ENCODE assay signal across 32 mouse cellular contexts in the genomic region with DNA sequence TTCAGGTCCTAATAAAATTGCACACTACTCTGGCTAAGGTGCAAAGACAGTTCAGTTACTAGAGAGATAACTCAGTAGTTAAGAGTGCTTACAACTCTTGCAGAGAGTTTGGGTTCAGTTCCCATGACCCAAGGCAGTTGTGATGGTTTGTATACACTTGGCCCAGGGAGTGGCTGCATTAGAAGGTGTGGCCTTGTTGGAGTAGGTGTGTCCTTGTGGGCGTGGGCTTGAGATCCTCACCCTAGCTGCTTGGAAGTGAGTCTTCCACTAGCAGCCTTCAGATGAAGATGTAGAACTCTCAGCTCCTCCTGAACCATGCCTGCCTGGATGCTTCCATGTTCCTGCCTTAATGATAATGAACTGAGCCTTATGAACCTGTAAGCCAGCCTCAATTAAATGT. TPM values are rescaled to one million over a fixed set of nuclear protein-coding genes. Genes with fewer than 3 reads are reported as not detected.
DNase-seq lines count a peak whose midpoint lies in the region; ATAC-seq lines count a peak whose summit lies in the region.
"Had no signal": no experiment of that assay in that cellular context is flagged by ENCODE, and none has a peak within 500 bp of the region (broad histone marks: within the 10 kb centered on the region; RNA-seq: fewer than 3 reads in every experiment).

No protein-coding gene starts in this region.

- no peak overlapping the region for H3K4me3 ChIP-seq in liver, embryonic 11.5 days (ENCODE audit: low read depth, low read length)
- peak overlapping the region; percentile 17 for H3K4me3 ChIP-seq in liver, embryonic 16.5 days (ENCODE audit: low read depth, low read length)
- H3K4me3 ChIP-seq in forebrain, embryonic 11.5 days (ENCODE audit: low read depth, low read length), result no peak overlapping the region
- H3K4me3 ChIP-seq: embryonic facial prominence, embryonic 13.5 days; heart, embryonic 15.5 days; intestine, embryonic 15.5 days; layer of hippocampus, adult 2 months; limb, embryonic 13.5 days; megakaryocyte, embryonic 14.5 days; neural tube, embryonic 12.5 days had no signal

- H3K4me2 ChIP-seq in liver, embryonic 11.5 days, result no peak overlapping the region
- peak overlapping the region; percentile 48; the same call in 1 of the 2 replicates for H3K4me2 ChIP-seq in liver, embryonic 16.5 days (ENCODE audit: low read depth, low read length)
- no peak overlapping the region for H3K4me2 ChIP-seq in forebrain, embryonic 11.5 days (ENCODE audit: low read depth, low read length, severe bottlenecking)
- H3K4me2 ChIP-seq: embryonic facial prominence, embryonic 13.5 days; heart, embryonic 15.5 days; hindbrain, embryonic 14.5 days; intestine, embryonic 15.5 days; limb, embryonic 13.5 days; lung, embryonic 14.5 days; neural tube, embryonic 12.5 days had no signal

- H3K9me3 ChIP-seq in liver, embryonic 11.5 days (ENCODE audit: control insufficient read depth, low read length), result no peaks in the 10 kb centered on the region
- H3K9me3 ChIP-seq in liver, embryonic 16.5 days (replicated peaks; ENCODE audit: control insufficient read depth, low read length), result no peaks in the 10 kb centered on the region
- H3K9me3 ChIP-seq in forebrain, embryonic 11.5 days (ENCODE audit: control insufficient read depth, low read length), result no peaks in the 10 kb centered on the region
- H3K9me3 ChIP-seq: embryonic facial prominence, embryonic 13.5 days; heart, embryonic 15.5 days; intestine, embryonic 15.5 days; limb, embryonic 13.5 days; neural tube, embryonic 12.5 days had no signal

- peaks cover 3% of the 10 kb centered on the region; the same call in 1 of the 2 replicates for H3K4me1 ChIP-seq in liver, embryonic 11.5 days (replicated peaks; ENCODE audit: control insufficient read depth, insufficient read depth, low read length)
- H3K4me1 ChIP-seq in liver, embryonic 16.5 days (ENCODE audit: control insufficient read depth, low read depth, low read length), result peaks cover 5% of the 10 kb centered on the region
- no peaks in the 10 kb centered on the region for H3K4me1 ChIP-seq in forebrain, embryonic 11.5 days (replicated peaks; ENCODE audit: control insufficient read depth, insufficient read depth, low read length)
- H3K4me1 ChIP-seq: embryonic facial prominence, embryonic 13.5 days; heart, embryonic 15.5 days; intestine, embryonic 15.5 days; neural tube, embryonic 12.5 days had no signal

- 46% methylated on average over 1 of the region's 1 CpGs for WGBS in liver, embryonic 11.5 days
- 31% methylated on average over 1 of the region's 1 CpGs for WGBS in liver, embryonic 16.5 days (ENCODE audit: insufficient replicate concordance)
- WGBS in forebrain, embryonic 11.5 days, result 71% methylated on average over 1 of the region's 1 CpGs

- H3K27me3 ChIP-seq in liver, embryonic 11.5 days (replicated peaks; ENCODE audit: control insufficient read depth, insufficient read depth, low read length), result no peaks in the 10 kb centered on the region; the same call in 1 of the 2 replicates
- H3K27me3 ChIP-seq in liver, embryonic 16.5 days (ENCODE audit: control insufficient read depth, insufficient read depth, low read depth, low read length), result no peaks in the 10 kb centered on the region
- H3K27me3 ChIP-seq in forebrain, embryonic 11.5 days (ENCODE audit: control insufficient read depth, insufficient read depth, low read length), result peaks cover 2% of the 10 kb centered on the region; the same call in 1 of the 2 replicates
- H3K27me3 ChIP-seq: heart, embryonic 15.5 days; intestine, embryonic 15.5 days; neural tube, embryonic 12.5 days had no signal

- H3K9ac ChIP-seq in liver, embryonic 11.5 days (ENCODE audit: low read depth, low read length), result no peak overlapping the region
- H3K9ac ChIP-seq in liver, embryonic 16.5 days (ENCODE audit: low read depth, low read length), result no peak overlapping the region
- no peak overlapping the region for H3K9ac ChIP-seq in forebrain, embryonic 11.5 days (ENCODE audit: low read length)
- H3K9ac ChIP-seq: embryonic facial prominence, embryonic 13.5 days; heart, embryonic 15.5 days; hindbrain, embryonic 14.5 days; intestine, embryonic 15.5 days; limb, embryonic 13.5 days; lung, embryonic 14.5 days; neural tube, embryonic 12.5 days had no signal

- no peak overlapping the region for H3K27ac ChIP-seq in liver, embryonic 11.5 days (ENCODE audit: low read depth, low read length)
- H3K27ac ChIP-seq in liver, embryonic 16.5 days (ENCODE audit: low read length), result 0 out of 2 replicates have a peak overlapping the region, but pooled peaks have one; percentile 24
- H3K27ac ChIP-seq in forebrain, embryonic 11.5 days (ENCODE audit: low read depth, low read length), result no peak overlapping the region
- H3K27ac ChIP-seq: embryonic facial prominence, embryonic 13.5 days; heart, embryonic 15.5 days; hindbrain, embryonic 14.5 days; intestine, embryonic 15.5 days; layer of hippocampus, adult 2 months; limb, embryonic 13.5 days; neural tube, embryonic 12.5 days had no signal

- ATAC-seq in liver, embryonic 11.5 days (replicated peaks; ENCODE audit: low FRiP score), result no peak
- peak; percentile 50 for ATAC-seq in erythroid progenitor cell, adult 5-6 weeks (replicated peaks; ENCODE audit: low FRiP score, poor library complexity, severe bottlenecking)
- 0 out of 2 replicates have a peak, but pooled peaks have one; percentile 15 for ATAC-seq in liver, embryonic 16.5 days (ENCODE audit: low read depth)
- no peak for ATAC-seq in forebrain, embryonic 11.5 days (replicated peaks; ENCODE audit: low FRiP score)
- ATAC-seq: activated CD4-positive, CD25-positive, alpha-beta regulatory T cell, adult 4 months; forebrain, embryonic 16.5 days; intestine, embryonic 15.5 days; Patski had no signal

- peak; percentile 71 for DNase-seq in liver
- DNase-seq in liver, embryonic 11.5 days (ENCODE audit: low spot score), result no peak
- DNase-seq in R1 (ENCODE audit: low read depth, low spot score), result peak; percentile 59
- no peak for DNase-seq in gastrocnemius, postnatal 25 days
- DNase-seq in forebrain, embryonic 11.5 days (ENCODE audit: low spot score), result no peak
- DNase-seq in layer of hippocampus, adult 11-12 months (ENCODE audit: low spot score), result no peak
- DNase-seq: adrenal gland, adult 8-10 months; B cell, adult 2 months; cerebellum, adult 8-10 months; cerebellum, postnatal 36 days; embryo, embryonic 11 days; gastrocnemius, postnatal 36 days; heart, postnatal 36 days; kidney, adult 8-10 months; kidney, postnatal 10 days; lung, embryonic 14.5 days; lung, postnatal 36 days; midbrain, embryonic 14.5 days; right cerebral cortex, postnatal 14 days had no signal

- no peaks in the 10 kb centered on the region for H3K36me3 ChIP-seq in liver, embryonic 11.5 days (ENCODE audit: control insufficient read depth, insufficient read depth, low read length)
- no peaks in the 10 kb centered on the region for H3K36me3 ChIP-seq in liver, embryonic 16.5 days (ENCODE audit: control insufficient read depth, insufficient read depth)
- H3K36me3 ChIP-seq in forebrain, embryonic 11.5 days (ENCODE audit: control insufficient read depth, insufficient read depth, low read length), result no peaks in the 10 kb centered on the region
- H3K36me3 ChIP-seq: embryonic facial prominence, embryonic 13.5 days; heart, embryonic 15.5 days; intestine, embryonic 15.5 days; limb, embryonic 13.5 days; neural tube, embryonic 12.5 days had no signal

RNA-seq across cellular contexts. Expression of gene Phf8, which starts 2.3 kb away (rescaled TPM):
- polyA plus RNA-seq in liver, embryonic 11.5 days (2014; fragmentation: Nextera tagmentation; extraction: Ambion mirVana), result 10.8 and 14.2 TPM in 2 replicates
- 38.2 and 52.0 TPM in 2 replicates for total RNA-seq in erythroid progenitor cell, adult 5-6 weeks (2015; ENCODE audit: low replicate concordance)
- 34.4 and 36.4 TPM in 2 replicates for total RNA-seq in erythroid progenitor cell, adult 5-6 weeks (2017; ENCODE audit: low replicate concordance)
- polyA plus RNA-seq in liver, embryonic 16.5 days (2015; fragmentation: Nextera tagmentation; extraction: Ambion mirVana), result 6.5 and 7.9 TPM in 2 replicates
- 10 to 100 TPM in 1 of 2 experiments, 1 to 10 TPM in 1; 9.1 to 12.1 TPM for total RNA-seq in gastrocnemius, postnatal 25 days (2021)
- polyA plus RNA-seq in forebrain, embryonic 11.5 days (2014; fragmentation: Nextera tagmentation; extraction: Ambion mirVana), result 30.9 and 35.5 TPM in 2 replicates

Comparison
In these comparisons a context has a peak if more than half of its experiments do, and no peak if none do; other contexts are left out.
1. DNase-seq: peak in liver (single experiment) and R1 (single experiment); none in liver, embryonic 11.5 days (single experiment), gastrocnemius, postnatal 25 days (single experiment), forebrain, embryonic 11.5 days (single experiment) and layer of hippocampus, adult 11-12 months (single experiment).
2. ATAC-seq: peak in erythroid progenitor cell, adult 5-6 weeks (single experiment) and liver, embryonic 16.5 days (single experiment); none in liver, embryonic 11.5 days (single experiment) and forebrain, embryonic 11.5 days (single experiment).